7 mouse cellular contexts compared by ENCODE assay signal in genomic region chr6:107229843-107230242, GRCm38 (mm10).
A peak's percentile ranks its signal among the peaks of the same experiment; 100 is the strongest.
DNase-seq lines count a peak whose midpoint lies in the region; TF ChIP-seq lines count a peak whose summit lies in the region.
"Not testable (repeated sequence)": the region's sequence is repeated elsewhere in the genome, so short reads cannot be mapped to it uniquely, and the experiment has no call there.

No protein-coding gene starts in this region.

- not testable (repeated sequence) for TF ChIP-seq EP300 in ES-Bruce4 (IDR thresholded peaks at IDR 0.05; ENCODE audit: insufficient read depth, low read depth, low read length)

- not testable (repeated sequence) for H3K4me1 ChIP-seq in ES-Bruce4 (ENCODE audit: control insufficient read depth, insufficient read depth, low read length); ES-E14 (ENCODE audit: control insufficient read depth in 2 of 2, insufficient read depth in 2 of 2, low read length in 2 of 2, poor library complexity in 1 of 2)

- H3K9ac ChIP-seq in ES-Bruce4 (ENCODE audit: low read depth, poor library complexity, severe bottlenecking); ES-E14 (ENCODE audit: insufficient read depth, low read depth, low read length, poor library complexity, severe bottlenecking): not testable (repeated sequence)

- DNase-seq in A20 (ENCODE audit: low read depth, low spot score) (peak; percentile 13), ES-CJ7 (ENCODE audit: low read depth, low spot score) (peak; percentile 81), R1 (ENCODE audit: low read depth, low spot score) (peak; percentile 89), ZHBTc4 (ENCODE audit: low read depth, low spot score) (peak; percentile 55)
- not testable (repeated sequence) for DNase-seq in ES-E14 (ENCODE audit: low read depth, low spot score)
- peak; percentile 81 for DNase-seq in heart, adult 11 months

- H3K4me3 ChIP-seq in ES-Bruce4 (ENCODE audit: low read depth, low read length); ES-E14 (ENCODE audit: insufficient read depth in 1 of 2, low read depth in 1 of 2, low read length in 2 of 2, poor library complexity in 1 of 2, severe bottlenecking in 1 of 2): not testable (repeated sequence)

- not testable (repeated sequence) for H3K9me3 ChIP-seq in ES-Bruce4 (replicated peaks; ENCODE audit: control insufficient read depth, insufficient read depth, low read length, poor library complexity, severe bottlenecking); ES-E14 (ENCODE audit: control insufficient read depth, insufficient read depth, low read depth, low read length)

- not testable (repeated sequence) for H3K27me3 ChIP-seq in ES-Bruce4 (ENCODE audit: control insufficient read depth, insufficient read depth, low read length, poor library complexity, severe bottlenecking)

- H3K36me3 ChIP-seq in ES-Bruce4 (ENCODE audit: control insufficient read depth, insufficient read depth, low read length, poor library complexity, severe bottlenecking); ES-E14 (ENCODE audit: control insufficient read depth, insufficient read depth, low read length, poor library complexity, severe bottlenecking): not testable (repeated sequence)

- not testable (repeated sequence) for TF ChIP-seq POLR2A in ES-Bruce4 (IDR thresholded peaks at IDR 0.05; ENCODE audit: insufficient read depth, low read length)

- TF ChIP-seq CTCF in ES-Bruce4 (IDR thresholded peaks at IDR 0.05; ENCODE audit: low read depth, low read length), result not testable (repeated sequence)

- in situ Hi-C loops in ES-E14 (cut with MboI; ENCODE audit: low sequenced_read_pairs in 2 of 2, unreplicated experiment in 2 of 2), result not testable (repeated sequence)

- peak overlapping the region; percentile 41; the same call in 1 of the 2 replicates for H3K27ac ChIP-seq in ES-Bruce4 (ENCODE audit: insufficient read depth, low read length)
- not testable (repeated sequence) for H3K27ac ChIP-seq in ES-E14 (ENCODE audit: insufficient read depth, low read depth, low read length, poor library complexity, severe bottlenecking)

TF ChIP-seq in ES-E14, 5 proteins besides CTCF, POLR2A, EP300 and RAD21:
- TF ChIP-seq ZNF384 (IDR thresholded peaks at IDR 0.05; ENCODE audit: low read depth, low read length), result peak; percentile 84
TF ChIP-seq in ES-E14: peak in this region for 1; not testable (repeated sequence) for 4.
